Mouse (Mus musculus): ENCODE data around the gene Mgat4b. TPM values are rescaled to one million over a fixed set of nuclear protein-coding genes. Genes with fewer than 3 reads are reported as not detected.

Mgat4b gene
- polyA plus RNA-seq, 1 experiment from 2014 or later: 57.9 TPM

DNA sequence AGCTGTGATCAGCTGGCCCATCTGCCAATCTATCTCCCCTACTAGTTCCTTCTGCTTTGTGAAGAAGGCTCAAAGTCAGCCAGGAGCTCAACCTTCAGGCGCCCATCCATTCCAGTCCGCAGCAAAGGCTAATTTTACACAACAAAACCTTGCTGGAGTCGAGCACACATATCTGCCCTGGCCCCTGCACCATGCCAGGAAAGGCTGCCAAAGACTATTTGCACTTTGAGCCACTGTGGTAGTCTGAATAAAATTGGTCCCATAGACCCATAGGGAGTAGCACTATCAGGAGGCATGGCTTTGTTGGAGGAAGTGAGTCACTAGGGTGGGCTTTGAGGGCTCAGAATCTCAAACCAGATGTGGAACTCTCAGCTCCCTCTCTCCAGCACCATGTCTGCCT lies 5.3 kb upstream of the Mgat4b start:
- 91% methylated on average over 3 of the region's 3 CpGs for WGBS
- Histone ChIP-seq H3K4me1 (peaks cover 16% of the 10 kb centered on the region), H3K9me3 (no peaks in the 10 kb centered on the region), H3K27me3 (replicated peaks) (no peaks in the 10 kb centered on the region), H3K4me3 (no peak overlapping the region), H3K27ac (no peak overlapping the region), H3K4me2 (no peak overlapping the region), H3K36me3 (replicated peaks) (peaks cover 66% of the 10 kb centered on the region), H3K9ac (no peak overlapping the region)
- ATAC-seq (replicated peaks): no peak

DNA sequence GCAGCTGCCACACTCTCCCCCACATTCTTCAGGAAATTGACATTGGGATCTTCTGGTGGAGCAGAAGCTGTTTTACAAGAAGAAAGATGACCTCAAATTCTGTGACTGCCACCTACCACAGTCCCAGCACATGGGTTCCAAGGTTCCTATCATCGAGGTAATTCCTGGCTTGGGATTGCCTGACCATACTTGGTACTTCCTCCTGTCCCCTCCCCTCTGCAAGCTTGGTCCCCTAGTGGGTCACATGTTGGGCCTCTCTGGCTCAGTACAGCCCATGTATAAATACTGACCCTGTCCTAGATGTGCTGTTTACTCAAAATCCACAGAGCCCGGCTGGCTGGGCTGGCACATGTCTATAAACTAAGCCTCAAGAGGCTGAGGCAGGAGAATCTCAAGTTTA lies 4.7 kb upstream of the Mgat4b start:
- no peaks in the 10 kb centered on the region for H3K9me3 ChIP-seq
- peaks cover 61% of the 10 kb centered on the region for H3K36me3 ChIP-seq (replicated peaks)

DNA sequence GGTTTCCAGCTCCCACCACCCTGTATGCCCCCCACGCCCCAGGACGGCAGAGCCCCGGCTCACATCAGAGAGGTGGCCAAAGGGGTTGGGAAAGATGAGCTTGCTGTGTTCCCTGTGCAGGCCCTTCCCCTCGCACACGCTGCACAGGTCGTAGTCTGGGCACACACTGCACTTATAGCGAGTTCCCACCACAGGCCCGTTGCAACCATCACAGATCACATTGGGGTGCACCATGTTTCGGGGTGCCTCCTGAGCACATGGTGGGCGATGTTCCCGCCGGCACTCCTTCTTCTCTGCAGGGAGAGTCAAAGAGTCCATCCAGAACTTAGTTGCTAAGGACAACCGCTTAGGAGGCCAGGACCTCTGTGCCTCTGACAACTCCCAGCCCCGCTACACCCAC lies 3.3 kb upstream of the Mgat4b start:
- H3K9ac ChIP-seq: no peak overlapping the region
- H3K9me3 ChIP-seq: no peaks in the 10 kb centered on the region
- no peak overlapping the region for H3K4me3 ChIP-seq
- 97% methylated on average over 14 of the region's 14 CpGs for WGBS
- no peak overlapping the region for H3K27ac ChIP-seq
- peaks cover 47% of the 10 kb centered on the region for H3K36me3 ChIP-seq (replicated peaks)
- H3K4me2 ChIP-seq: no peak overlapping the region
- H3K4me1 ChIP-seq: peaks cover 22% of the 10 kb centered on the region
- no peak for ATAC-seq (replicated peaks)
- no peaks in the 10 kb centered on the region for H3K27me3 ChIP-seq (replicated peaks)

More for the DNA sequence above, 4.7 kb upstream of the Mgat4b start:
- 94% methylated on average over 2 of the region's 2 CpGs for WGBS
- Histone ChIP-seq H3K4me2 (no peak overlapping the region), H3K4me1 (peaks cover 19% of the 10 kb centered on the region), H3K9ac (no peak overlapping the region), H3K27me3 (replicated peaks) (no peaks in the 10 kb centered on the region), H3K27ac (no peak overlapping the region), H3K4me3 (no peak overlapping the region)
- no peak for ATAC-seq (replicated peaks)

DNA sequence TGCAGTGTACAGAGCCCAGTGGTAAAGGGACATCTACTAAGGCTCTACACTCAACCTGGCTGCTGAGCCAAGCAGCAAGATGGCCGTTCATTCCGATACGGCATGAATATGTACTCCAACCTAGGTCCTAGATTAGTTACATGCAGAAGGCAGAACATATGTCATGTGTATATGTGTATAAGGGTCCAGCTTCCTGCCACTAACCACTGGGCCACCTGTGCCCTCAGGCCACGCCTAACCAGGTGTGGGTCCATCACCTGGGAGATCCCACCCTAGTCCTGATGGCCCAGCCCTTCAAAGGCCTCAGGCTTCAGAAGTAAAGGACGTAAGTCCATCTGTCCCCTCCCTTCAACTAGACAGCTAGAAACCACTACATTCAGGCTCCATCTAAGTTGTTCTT lies 2.7 kb upstream of the Mgat4b start:
- ATAC-seq (replicated peaks): no peak

GRCm38 (mm10) chr11:50210101-50210504 lies 587 bp upstream of the Mgat4b start:
- peaks cover 29% of the 10 kb centered on the region for H3K4me1 ChIP-seq
- peak overlapping the region; percentile 57 for H3K4me2 ChIP-seq
- WGBS: under 1% methylated on average over 24 of the region's 24 CpGs
- peak overlapping the region; percentile 97 for H3K27ac ChIP-seq
- ATAC-seq (replicated peaks): peak; percentile 94
- no peaks in the 10 kb centered on the region for H3K9me3 ChIP-seq
- H3K27me3 ChIP-seq (replicated peaks): no peaks in the 10 kb centered on the region
- peaks cover 23% of the 10 kb centered on the region for H3K36me3 ChIP-seq (replicated peaks)
- H3K9ac ChIP-seq: peak overlapping the region; percentile 95
- peak overlapping the region; percentile 87 for H3K4me3 ChIP-seq

More for the DNA sequence above, 2.7 kb upstream of the Mgat4b start:
- H3K9ac ChIP-seq: no peak overlapping the region
- no peak overlapping the region for H3K4me2 ChIP-seq
- peaks cover 25% of the 10 kb centered on the region for H3K4me1 ChIP-seq
- no peaks in the 10 kb centered on the region for H3K9me3 ChIP-seq
- peaks cover 42% of the 10 kb centered on the region for H3K36me3 ChIP-seq (replicated peaks)
- no peak overlapping the region for H3K4me3 ChIP-seq
- no peaks in the 10 kb centered on the region for H3K27me3 ChIP-seq (replicated peaks)
- 95% methylated on average over 5 of the region's 5 CpGs for WGBS
- no peak overlapping the region for H3K27ac ChIP-seq

DNA sequence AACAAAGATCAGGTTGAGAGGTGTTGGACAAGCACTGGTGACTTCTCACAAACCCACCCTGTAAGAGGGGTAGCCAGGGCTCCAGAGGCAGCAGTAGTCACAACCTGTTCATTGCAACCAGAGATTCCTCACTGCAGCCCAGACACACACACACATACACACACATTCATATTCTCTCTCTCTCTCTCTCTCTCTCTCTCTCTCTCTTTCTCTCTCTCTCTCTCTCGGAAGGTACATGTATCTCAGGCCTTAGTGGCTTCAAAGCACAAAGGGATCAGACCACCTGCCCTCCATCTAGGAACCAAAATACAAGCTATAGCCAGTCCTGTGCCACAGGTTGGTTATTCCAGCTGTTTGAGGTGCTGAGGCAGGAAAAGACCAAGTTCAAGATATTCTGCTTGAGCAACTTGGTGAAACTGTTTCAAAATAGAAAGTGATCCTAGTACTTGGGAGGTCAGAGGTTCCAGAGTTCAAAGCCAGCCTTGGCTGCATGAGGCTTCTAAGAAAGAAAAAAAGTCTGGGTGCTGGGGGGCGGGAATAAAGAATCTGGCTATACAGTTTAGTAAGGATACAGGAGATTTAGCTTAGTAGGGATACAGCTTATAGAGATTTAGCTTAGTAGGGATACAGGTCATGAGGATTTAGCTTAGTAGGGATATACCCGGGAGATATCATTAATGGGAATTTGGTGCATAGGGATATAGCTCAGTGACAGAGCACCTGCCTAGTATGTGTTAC lies 801 bp downstream of the Mgat4b start:
- ATAC-seq (replicated peaks): no peak
- peak overlapping the region; percentile 95; the same call in 1 of the 2 replicates for H3K9ac ChIP-seq
- H3K27me3 ChIP-seq (replicated peaks): no peaks in the 10 kb centered on the region
- H3K9me3 ChIP-seq: no peaks in the 10 kb centered on the region
- H3K36me3 ChIP-seq (replicated peaks): peaks cover 15% of the 10 kb centered on the region
- H3K4me2 ChIP-seq: peak overlapping the region; percentile 57
- peaks cover 38% of the 10 kb centered on the region for H3K4me1 ChIP-seq
- H3K4me3 ChIP-seq: peak overlapping the region; percentile 87
- 80% methylated on average over 3 of the region's 3 CpGs for WGBS
- H3K27ac ChIP-seq: peak overlapping the region; percentile 97

GRCm38 (mm10) chr11:50212060-50212739 lies 1.5 kb downstream of the Mgat4b start:
- H3K27me3 ChIP-seq (replicated peaks): no peaks in the 10 kb centered on the region

DNA sequence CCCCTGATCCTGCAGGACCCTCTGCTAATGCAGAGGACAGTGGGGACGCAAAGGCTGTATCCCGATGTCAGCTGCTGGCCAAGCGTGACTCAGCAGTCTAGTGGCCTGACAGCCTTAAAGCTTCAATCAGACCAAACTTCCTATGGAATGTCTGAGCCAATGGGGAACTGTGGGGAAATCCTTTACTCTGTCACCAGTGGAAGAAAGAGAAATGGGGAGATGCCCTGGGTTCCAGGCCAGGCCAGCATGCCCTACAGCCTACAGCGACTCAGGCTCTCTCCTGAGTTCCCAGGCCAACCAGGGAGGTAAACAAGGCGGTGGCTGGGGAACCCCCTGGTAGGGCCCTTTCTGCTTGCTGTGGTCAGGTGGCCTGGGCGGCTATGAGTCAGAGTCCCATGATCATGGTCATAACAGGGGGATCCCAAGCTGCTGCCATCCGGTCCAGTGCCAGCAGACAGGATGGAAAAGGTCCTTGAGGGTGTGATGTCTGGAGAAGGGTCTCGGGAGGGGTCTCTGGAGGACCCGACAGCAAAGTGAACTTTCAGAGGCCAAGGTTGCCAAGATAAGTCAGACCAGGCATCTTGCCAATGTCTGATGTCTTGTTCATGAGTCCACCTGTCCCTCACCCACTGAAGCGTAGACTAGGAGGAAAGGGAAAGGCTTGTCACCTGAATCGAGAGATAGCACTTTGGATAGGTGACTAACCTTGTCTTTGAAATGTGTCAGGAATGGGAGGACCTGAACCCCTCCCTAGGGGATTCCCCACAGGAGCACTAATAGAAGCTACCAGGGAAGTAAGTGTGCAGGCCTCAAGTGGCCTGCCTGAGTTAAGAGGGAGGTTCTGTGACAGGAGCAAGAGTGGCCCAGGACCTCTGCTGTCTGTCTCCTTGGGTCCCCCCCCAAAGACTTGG lies 2.4 kb downstream of the Mgat4b start:
- H3K9me3 ChIP-seq: no peaks in the 10 kb centered on the region
- no peaks in the 10 kb centered on the region for H3K36me3 ChIP-seq (replicated peaks)
- no peak overlapping the region for H3K4me2 ChIP-seq
- H3K27ac ChIP-seq: no peak overlapping the region
- H3K27me3 ChIP-seq (replicated peaks): no peaks in the 10 kb centered on the region
- no peak overlapping the region for H3K9ac ChIP-seq
- H3K4me3 ChIP-seq: no peak overlapping the region
- H3K4me1 ChIP-seq: peaks cover 35% of the 10 kb centered on the region
- no peak for ATAC-seq (replicated peaks)
- WGBS: 66% methylated on average over 11 of the region's 11 CpGs

More at GRCm38 (mm10) chr11:50212060-50212739, 1.5 kb downstream of the Mgat4b start:
- ATAC-seq (replicated peaks): no peak
- no peak overlapping the region for H3K4me2 ChIP-seq
- H3K9ac ChIP-seq: no peak overlapping the region
- 71% methylated on average over 3 of the region's 3 CpGs for WGBS
- peaks cover 38% of the 10 kb centered on the region for H3K4me1 ChIP-seq
- H3K36me3 ChIP-seq (replicated peaks): peaks cover 8% of the 10 kb centered on the region
- H3K4me3 ChIP-seq: no peak overlapping the region
- no peak overlapping the region for H3K27ac ChIP-seq
- H3K9me3 ChIP-seq: no peaks in the 10 kb centered on the region

DNA sequence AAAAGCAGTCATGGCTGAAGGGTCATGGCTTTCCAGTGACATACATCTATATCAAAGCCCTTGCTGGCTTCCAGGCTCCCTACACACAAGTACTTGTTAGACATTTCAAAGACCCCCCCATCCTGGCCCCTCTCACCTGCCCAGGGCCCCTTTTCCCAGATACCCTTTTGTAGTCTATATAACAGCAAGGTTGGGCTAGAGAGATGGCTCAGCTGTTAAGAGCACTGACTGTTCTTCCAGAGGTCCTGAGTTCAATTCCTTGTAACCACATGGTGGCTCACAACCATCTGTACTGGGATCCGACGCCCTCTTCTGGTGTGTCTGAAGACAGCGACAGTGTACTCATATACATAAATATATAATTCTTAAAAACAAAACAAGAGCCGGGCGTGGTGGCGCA lies 3.9 kb downstream of the Mgat4b start:
- H3K27me3 ChIP-seq (replicated peaks): no peaks in the 10 kb centered on the region
- H3K27ac ChIP-seq: no peak overlapping the region
- H3K4me1 ChIP-seq: peaks cover 25% of the 10 kb centered on the region
- H3K4me3 ChIP-seq: no peak overlapping the region
- H3K9me3 ChIP-seq: no peaks in the 10 kb centered on the region
- 96% methylated on average over 6 of the region's 6 CpGs for WGBS
- no peak overlapping the region for H3K4me2 ChIP-seq
- no peak overlapping the region for H3K9ac ChIP-seq
- ATAC-seq (replicated peaks): no peak
- H3K36me3 ChIP-seq (replicated peaks): no peaks in the 10 kb centered on the region

GRCm38 (mm10) chr11:50215633-50216032 lies 4.9 kb downstream of the Mgat4b start:
- WGBS: 24% methylated on average over 9 of the region's 9 CpGs
- Histone ChIP-seq H3K9ac (no peak overlapping the region), H3K4me3 (no peak overlapping the region), H3K36me3 (replicated peaks) (no peaks in the 10 kb centered on the region), H3K27me3 (replicated peaks) (no peaks in the 10 kb centered on the region), H3K4me1 (peaks cover 25% of the 10 kb centered on the region), H3K27ac (0 out of 2 replicates have a peak overlapping the region, but pooled peaks have one; percentile 22), H3K4me2 (peak overlapping the region; percentile 19; the same call in 1 of the 2 replicates), H3K9me3 (no peaks in the 10 kb centered on the region)
- no peak for ATAC-seq (replicated peaks)

DNA sequence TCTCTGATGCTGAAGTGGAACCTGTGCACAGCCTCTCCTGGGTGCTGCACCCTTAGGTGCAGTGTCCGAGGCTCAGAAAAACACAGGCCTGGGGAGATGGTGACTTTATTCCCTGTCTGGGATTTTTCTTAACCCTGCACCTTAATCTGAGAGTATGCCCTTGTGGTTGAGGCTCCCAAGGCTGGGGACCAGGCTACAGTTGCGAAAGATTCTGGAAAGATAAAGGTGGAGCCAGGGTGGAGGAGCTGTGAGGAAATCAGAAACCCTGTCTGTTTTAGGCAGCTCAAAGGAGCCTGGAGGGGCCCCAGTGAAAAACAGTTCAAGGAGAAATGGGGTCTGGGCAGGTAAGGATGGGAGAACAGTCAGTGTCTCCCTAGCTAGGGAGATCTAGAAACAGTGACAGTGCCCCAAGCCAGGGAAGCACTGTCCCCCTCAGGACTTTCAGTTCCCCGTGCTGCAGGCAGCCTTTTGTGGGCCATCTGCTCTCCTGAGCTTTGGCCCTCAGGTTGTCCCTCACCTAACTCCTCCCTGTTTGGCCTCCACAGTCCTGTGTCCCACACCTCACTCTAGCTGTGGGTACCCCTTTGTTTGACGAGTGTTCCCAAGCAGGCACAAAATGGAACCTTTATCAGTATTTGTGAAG lies 6.2 kb downstream of the Mgat4b start:
- WGBS: 87% methylated on average over 4 of the region's 4 CpGs
- Histone ChIP-seq H3K9ac (no peak overlapping the region), H3K27me3 (replicated peaks) (no peaks in the 10 kb centered on the region), H3K9me3 (no peaks in the 10 kb centered on the region), H3K4me3 (no peak overlapping the region), H3K4me1 (peaks cover 19% of the 10 kb centered on the region), H3K4me2 (no peak overlapping the region), H3K27ac (no peak overlapping the region), H3K36me3 (replicated peaks) (no peaks in the 10 kb centered on the region)
- ATAC-seq (replicated peaks): no peak
